Mouse (Mus musculus): ENCODE results near the gene Cdc42ep4. TPM values are rescaled to one million over a fixed set of nuclear protein-coding genes. Genes with fewer than 3 reads are reported as not detected.

The Cdc42ep4 gene
- total RNA-seq, 1 experiment from 2014 or later: 82.7 TPM

DNA sequence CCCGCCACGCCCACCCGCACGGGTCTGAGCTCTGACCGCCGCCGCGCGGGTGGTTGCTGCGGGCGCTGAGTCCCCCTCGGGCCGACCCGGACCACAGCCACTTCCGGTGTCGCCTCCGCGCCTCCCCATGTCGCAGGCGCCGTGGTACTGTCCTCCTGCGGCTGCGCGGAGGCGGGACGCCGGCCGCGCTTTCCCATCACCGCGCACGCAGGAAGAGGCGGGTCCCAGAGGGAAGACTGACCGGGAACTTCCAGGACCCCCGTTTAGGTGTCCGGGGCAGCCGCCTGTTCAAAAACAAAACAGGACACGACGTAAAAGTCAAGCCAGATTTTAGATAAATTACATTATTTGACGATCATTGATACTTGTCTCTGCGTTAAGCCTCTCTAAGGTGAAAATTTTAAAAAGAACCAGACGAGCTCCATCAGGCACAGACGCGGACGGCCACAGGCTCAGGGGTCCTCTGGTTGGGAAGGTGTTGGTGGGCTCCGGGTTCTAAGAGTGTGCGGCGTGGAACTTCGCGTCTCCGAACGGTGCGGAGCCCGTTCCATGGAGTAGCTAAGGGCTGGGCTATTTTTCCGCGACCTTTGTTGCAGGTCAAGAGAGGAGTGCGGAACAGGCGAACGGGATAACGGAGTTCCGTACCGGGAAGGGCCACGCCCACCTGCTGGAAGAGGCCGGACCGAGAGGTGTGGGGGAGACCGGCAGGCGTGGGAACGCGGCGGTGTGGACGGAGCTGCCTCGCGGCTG, 67.5 kb downstream of the Cdc42ep4 start, which contains the start of the genes Fam104a and D11Wsu47e:
Gene Fam104a (minus strand): TSS at position 199 of the 750 bp plus-strand sequence.
Gene D11Wsu47e (plus strand): TSS at position 456 of the 750 bp plus-strand sequence.
- DNase-seq: peak; percentile 97

DNA sequence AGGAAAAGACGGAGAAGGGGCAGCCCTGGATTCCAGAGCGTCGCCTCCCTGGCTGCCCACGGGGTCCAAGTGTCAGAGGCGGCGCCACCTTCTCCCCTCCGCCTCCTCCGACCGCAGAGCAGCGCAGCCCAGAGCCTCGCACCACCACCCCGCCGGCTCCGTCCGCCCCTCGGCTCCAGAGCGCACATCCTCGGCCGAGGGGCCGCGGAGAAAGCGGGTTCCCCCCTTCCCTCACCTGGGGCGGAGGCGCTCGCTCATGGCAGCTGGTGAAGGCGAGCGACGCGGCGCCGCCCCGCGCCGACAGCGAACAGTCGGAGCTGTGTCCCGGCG, 68.1 kb downstream of the Cdc42ep4 start:
- DNase-seq: no peak

DNA sequence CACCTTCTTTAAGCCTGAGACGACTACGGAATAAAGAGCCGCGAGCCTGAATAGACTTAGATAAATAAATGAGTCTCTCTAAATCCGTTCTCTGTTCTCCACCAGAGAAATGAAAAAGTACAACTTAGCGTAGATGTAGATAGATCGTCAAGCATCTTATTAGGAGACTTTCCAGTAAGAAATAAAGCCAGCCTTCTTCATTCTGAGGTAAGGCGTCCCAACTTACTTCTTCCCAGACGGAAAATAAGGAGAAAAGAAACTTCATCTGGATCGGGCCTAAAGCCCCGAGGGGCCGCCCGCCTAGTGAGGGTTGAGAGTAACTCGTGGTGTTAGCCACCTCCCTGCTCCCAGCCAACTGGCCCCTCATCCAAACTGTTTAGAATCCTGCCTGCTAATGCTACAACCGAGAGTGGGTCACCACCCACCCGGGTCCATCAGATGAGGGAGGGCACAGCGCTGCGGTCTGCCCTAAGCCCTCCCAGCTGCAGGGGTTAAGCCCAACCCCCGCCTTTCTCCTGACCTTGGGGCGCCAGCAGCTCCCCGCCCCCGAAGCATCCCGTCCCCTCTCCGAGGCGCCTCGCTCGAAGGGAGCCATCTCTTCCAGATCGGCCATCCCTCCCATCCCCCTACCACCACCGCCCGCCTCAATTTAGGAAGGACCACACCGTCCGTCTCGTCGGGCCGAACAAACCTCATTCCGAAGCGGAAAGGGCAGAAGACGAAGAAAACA, 68.6 kb downstream of the Cdc42ep4 start:
- DNase-seq: peak; percentile 88

DNA sequence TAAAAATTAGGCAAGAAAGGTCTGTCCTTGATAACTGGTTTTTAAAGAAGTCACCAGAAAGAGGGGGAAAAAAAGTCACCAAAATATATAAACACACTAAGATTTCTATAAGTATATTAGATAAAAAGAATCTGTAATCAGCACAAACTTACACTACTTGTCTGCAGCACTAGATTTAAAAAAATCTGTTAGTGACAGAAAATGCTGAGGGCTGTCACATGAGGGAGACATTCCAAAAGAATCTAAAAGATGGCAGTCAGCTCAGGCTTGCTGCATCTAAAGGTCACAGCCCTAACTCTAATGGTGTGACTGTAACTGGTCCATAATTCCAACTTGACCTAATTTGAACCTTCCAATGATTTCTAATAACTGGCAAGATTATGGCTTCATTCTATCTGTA, 69.7 kb downstream of the Cdc42ep4 start:
- no peak for DNase-seq

DNA sequence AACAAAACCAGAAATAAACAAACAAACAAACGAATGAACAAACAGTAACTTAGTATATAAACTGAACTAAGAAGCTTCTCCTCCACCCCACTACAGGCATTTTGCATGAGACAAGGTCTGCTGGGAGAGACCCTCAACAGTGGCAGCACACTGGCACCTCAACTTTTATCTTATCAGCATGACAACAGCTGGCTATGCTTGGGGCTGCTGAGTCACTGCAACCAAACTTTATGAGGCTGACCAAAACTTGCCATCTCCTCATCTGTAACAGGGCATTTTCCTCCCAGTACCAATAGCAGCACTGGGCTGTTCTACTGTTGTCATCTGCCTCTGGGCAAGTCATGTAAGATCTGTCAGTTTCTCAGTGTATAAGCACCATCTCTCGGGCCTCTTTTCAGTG, 70.7 kb downstream of the Cdc42ep4 start:
- no peak for DNase-seq

DNA sequence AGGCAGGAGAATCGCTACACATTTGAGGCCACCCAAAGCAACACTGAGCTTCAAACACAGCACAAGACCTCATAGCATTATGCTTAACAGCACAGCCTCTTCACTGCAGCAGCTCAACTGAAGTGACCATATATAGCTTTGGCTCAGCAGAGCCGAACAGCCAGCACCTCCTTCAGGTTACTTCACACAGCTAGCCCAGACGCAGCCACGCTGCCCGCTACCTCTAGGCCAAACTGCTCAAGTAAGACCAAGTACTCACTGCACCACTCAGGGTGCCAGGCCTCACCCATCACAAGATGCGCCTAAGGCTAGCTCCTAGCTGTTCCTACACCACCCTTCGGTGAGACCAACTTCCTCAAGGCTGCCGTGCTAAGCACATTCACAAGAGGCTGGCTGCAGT, 73.3 kb downstream of the Cdc42ep4 start:
- no peak for DNase-seq

DNA sequence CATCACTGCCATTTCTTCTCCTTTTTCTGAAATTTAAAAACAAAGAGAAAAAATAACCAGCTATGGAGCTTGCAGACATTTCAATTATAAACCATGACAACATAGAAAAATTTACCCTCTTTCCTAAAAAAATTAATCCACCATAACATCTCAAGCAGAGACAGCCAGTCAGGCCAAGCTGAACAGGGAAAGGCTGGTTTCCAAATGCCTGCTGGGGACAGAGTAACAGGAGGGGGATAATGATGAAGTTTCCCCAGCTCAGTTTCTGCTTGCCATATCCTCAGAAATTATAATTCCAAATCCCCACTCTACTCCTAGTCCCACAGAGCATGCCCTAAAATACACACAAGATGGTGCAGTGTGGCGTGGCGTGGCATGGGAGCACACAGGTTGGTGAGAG, 74.3 kb downstream of the Cdc42ep4 start:
- no peak for DNase-seq

Other genes starting within 250 kb of the Cdc42ep4 start
- gene Sstr2, start 132.5 kb downstream of the Cdc42ep4 start, total RNA-seq (2021): 2.4 and 2.6 TPM in 2 replicates
- 30.8 and 31.9 TPM in 2 replicates for gene Cog1, start 102.7 kb downstream of the Cdc42ep4 start, total RNA-seq (2021)
- gene Slc39a11, start 101.8 kb downstream of the Cdc42ep4 start, total RNA-seq (2021): 13.7 and 17.5 TPM in 2 replicates
- 25.7 and 28.5 TPM in 2 replicates for gene Fam104a, start 67.7 kb downstream of the Cdc42ep4 start, total RNA-seq (2021)
- 15.9 and 18.2 TPM in 2 replicates for gene D11Wsu47e, start 67.5 kb downstream of the Cdc42ep4 start, total RNA-seq (2021)
- gene Cpsf4l, start 41.9 kb downstream of the Cdc42ep4 start, total RNA-seq (2021): 1.5 and 2.5 TPM in 2 replicates

All from adrenal gland, postnatal 14 days (tissue).